Mouse (Mus musculus) layer of hippocampus, adult 2 months (tissue): ENCODE measurements around the gene Ldlr. TPM values are rescaled to one million over a fixed set of nuclear protein-coding genes. Genes with fewer than 3 reads are reported as not detected.

Experiments used
- DNase-seq, 2 experiments: peaks; one replicate each; pipeline ENCODE4 v3.0.0; 2022; ENCODE audit warnings: low spot score in 2 of 2
- H3K27ac ChIP-seq: fragments of 200-600 bp; 2 replicates; pipeline ENCODE4 v1.8.1; 2022
- H3K4me3 ChIP-seq: fragments of 200-600 bp; 2 replicates; pipeline ENCODE4 v1.8.1; 2022; ENCODE audit warnings: mild to moderate bottlenecking
- CTCF ChIP-seq: fragments of 200-600 bp; conservative IDR thresholded peaks from 2 replicates; pipeline ENCODE4 v1.8.1; 2022; ENCODE audit warnings: antibody characterized with exemption, mild to moderate bottlenecking, moderate library complexity
- total RNA-seq, 2 experiments: library from RNA; stranded (reverse); gene quantifications; 2 replicates each; pipeline ENCODE4 v1.2.3; 2021

The Ldlr gene
- total RNA-seq, 2 experiments from 2014 or later: 12.0 to 16.2 TPM

GRCm38 (mm10) chr9:21794344-21794834 lies 71.1 kb downstream of the Ldlr start:
- no peak for TF ChIP-seq CTCF
- H3K27ac ChIP-seq: no peak overlapping the region
- no peak overlapping the region for H3K4me3 ChIP-seq
- DNase-seq: no peak

DNA sequence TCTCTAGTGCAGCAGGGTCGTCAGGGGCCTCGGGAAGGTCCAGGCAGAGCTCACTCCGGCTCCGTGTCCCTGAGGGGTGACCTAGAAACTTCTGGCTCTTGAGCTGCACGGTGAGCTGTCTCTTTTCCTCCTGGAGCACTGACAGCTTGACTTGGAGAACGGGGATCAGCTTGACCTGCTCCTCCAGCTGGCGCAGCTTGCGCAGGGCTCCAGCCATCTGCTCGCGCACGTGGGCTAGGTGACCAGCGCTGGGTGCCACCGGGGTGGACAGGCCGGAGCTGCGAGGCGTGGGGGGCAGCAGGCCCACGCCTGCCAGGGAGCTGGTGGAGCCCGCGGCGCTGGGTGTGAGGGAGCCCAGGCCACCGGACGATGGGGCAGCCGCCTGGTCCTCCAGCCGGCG lies 71.6 kb downstream of the Ldlr start:
- Histone ChIP-seq H3K4me3 (no peak overlapping the region), H3K27ac (no peak overlapping the region)
- no peak for TF ChIP-seq CTCF
- no peak for DNase-seq

DNA sequence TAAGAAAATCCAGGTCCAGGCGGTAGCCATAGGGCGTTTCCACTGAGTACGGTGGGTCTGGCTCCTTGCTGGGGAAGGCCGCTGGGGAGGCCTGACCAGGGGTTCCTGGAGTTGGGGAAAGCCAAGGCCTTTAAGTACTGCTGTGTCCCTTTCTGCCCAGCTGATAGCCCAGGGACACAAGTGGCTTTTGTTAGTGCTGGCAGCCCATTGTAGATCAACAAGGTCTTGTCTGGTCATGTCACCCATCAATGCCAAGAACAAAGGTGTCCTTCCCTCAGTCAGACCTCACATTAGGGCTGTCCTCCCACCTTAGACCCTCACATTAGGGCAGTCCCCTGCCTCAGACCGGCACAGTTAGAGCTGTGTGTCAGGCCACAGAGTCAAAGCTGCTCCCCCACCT lies 72.3 kb downstream of the Ldlr start:
- DNase-seq: no peak
- no peak overlapping the region for H3K27ac ChIP-seq
- H3K4me3 ChIP-seq: no peak overlapping the region
- TF ChIP-seq CTCF: no peak

DNA sequence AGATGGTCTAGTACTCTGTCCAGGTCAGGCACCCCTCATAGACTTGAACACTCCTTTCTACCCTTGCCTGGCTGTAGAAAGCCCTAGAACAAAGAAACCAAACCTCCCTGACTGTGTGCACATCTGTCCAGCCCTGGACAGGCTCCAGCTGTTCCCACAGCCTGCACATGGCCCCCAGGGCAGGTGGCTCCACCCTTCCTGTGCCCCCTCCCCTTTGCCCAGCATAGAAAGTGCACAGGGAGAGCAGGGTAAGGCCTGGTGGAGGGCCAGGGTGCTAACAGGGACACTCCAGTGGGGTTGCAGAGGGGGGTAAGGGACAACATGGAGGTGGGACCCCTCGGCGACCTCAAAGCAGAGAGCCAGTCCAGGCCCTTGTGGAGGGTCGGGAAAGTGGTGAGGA lies 73.0 kb downstream of the Ldlr start:
- no peak for TF ChIP-seq CTCF
- no peak overlapping the region; the same call in 1 of the 2 replicates for H3K4me3 ChIP-seq
- H3K27ac ChIP-seq: peak overlapping the region; percentile 18; the same call in 1 of the 2 replicates
- DNase-seq: no peak

- Histone ChIP-seq H3K4me3 (no peak overlapping the region), H3K27ac (0 out of 2 replicates have a peak overlapping the region, but pooled peaks have one; percentile 39)
- no peak for DNase-seq
- TF ChIP-seq CTCF: no peak
Measured at GRCm38 (mm10) chr9:21796919-21797318, 73.6 kb downstream of the Ldlr start.

DNA sequence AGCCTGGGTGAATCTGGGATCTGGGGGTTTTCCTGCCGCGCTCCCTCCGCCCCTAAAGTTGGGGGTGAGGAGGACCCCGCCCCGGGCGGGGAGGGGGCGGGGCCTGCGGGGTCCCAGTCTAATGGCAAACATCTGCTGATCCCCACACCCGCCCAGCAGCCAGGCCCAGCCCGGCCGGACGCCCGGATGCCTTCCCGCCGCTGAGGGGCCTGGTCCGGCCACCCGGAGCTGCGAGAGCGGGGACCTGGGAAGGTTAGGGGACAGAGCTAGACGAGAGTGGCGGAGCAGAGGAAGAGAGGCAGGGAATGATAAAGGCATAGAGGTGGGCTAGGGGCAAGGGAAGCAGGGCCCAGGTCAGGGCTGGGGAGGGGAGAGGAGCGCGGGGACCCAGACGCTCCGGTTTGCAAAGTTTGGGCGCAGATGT lies 74.7 kb downstream of the Ldlr start:
- DNase-seq: peak in 1 of 2 experiments; percentile 27
- no peak for TF ChIP-seq CTCF
- H3K27ac ChIP-seq: peak overlapping the region; percentile 87

DNA sequence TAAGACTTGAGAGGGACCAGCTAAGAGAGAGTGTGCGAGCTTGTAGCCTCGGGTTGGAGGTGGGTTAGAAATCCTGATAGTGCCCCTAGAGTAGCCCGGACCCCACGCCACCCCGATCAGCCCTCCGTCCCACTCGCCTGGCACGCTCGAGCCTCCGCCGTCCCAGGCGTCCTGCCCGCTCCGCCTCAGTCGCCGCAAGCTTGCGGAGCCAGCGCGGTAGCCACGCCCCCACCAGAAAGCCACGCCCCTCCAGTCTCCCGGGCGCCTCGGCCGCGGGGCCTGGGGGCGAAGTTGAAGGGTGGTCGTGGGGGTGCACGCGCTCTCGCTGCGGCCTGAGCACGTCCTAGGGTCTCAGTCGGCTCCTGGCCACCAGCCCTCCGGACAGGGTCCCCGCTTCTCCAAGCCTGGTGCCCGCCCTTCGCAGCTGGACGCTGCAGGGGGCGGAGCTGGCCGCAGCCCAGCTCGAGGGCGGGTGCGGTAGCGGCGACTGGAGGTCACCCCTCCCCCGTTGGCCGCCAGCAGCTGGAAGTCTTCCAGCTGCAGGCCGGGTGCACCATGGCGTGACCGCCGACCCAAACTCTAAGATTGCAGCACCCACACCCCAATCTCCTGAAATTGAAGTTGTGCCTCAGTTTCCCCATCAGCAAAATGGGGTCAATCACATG lies 75.2 kb downstream of the Ldlr start, which contains the start of gene Kank2:
Gene Kank2, minus strand, starts transcription at position 400 of the 665 bp plus-strand sequence.
- H3K4me3 ChIP-seq: peak within 1 kb of the TSS; percentile 79
- TF ChIP-seq CTCF: no peak
- peak; percentile 42 to 64 for DNase-seq
- peak within 1 kb of the TSS; percentile 87 for H3K27ac ChIP-seq

More for the DNA sequence above, 74.7 kb downstream of the Ldlr start:
- H3K4me3 ChIP-seq: peak overlapping the region; percentile 79

DNA sequence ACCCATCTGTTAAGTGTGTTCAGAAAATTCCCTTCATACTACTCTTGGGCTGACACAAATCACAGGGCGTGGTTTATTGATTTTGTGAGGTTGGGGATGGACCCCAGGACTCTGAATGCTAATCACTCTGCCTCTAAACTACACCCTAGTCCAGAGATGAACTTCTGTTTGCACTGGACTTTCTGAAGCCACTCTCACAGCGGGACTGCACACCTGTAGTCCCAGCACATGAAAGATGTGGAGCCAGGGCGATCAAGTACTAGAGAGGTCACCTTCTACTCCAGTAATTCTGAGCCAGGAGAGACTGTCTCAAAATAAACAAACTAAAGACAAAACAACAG lies 75.7 kb downstream of the Ldlr start:
- no peak for TF ChIP-seq CTCF
- peak overlapping the region; percentile 87; the same call in 1 of the 2 replicates for H3K27ac ChIP-seq
- no peak for DNase-seq
- peak overlapping the region; percentile 79 for H3K4me3 ChIP-seq

Other genes with a start within 250 kb of the Ldlr start
- 10 to 100 TPM; 13.5 to 15.5 TPM for gene Tmed1, start 213.2 kb upstream of the Ldlr start, total RNA-seq
- under 1 TPM; 0.27 to 0.44 TPM for gene AB124611, start 197.3 kb upstream of the Ldlr start, total RNA-seq
- gene Carm1, start 176.6 kb upstream of the Ldlr start, total RNA-seq: 10 to 100 TPM; 75.9 to 85.6 TPM
- gene Timm29, start 130.8 kb upstream of the Ldlr start, total RNA-seq: 10 to 100 TPM; 58.3 to 62.0 TPM
- 10 to 100 TPM; 18.6 to 19.8 TPM for gene Yipf2, start 130.7 kb upstream of the Ldlr start, total RNA-seq
- gene Smarca4, start 107.3 kb upstream of the Ldlr start, total RNA-seq: 100 to 1,000 TPM; 114 to 115 TPM
- 1 to 10 TPM; 2.2 to 2.9 TPM for gene Spc24, start 36.8 kb downstream of the Ldlr start, total RNA-seq
- gene Kank2, start 75.3 kb downstream of the Ldlr start, total RNA-seq: 1 to 10 TPM; 7.0 to 8.4 TPM
- gene Angptl8, start 112.0 kb downstream of the Ldlr start, total RNA-seq: not detected
- 10 to 100 TPM; 12.2 to 13.6 TPM for gene Dock6, start 129.2 kb downstream of the Ldlr start, total RNA-seq
- gene Rab3d, start 194.7 kb downstream of the Ldlr start, total RNA-seq: 10 to 100 TPM; 16.7 to 18.8 TPM
- 10 to 100 TPM; 18.9 to 21.4 TPM for gene Ccdc159, start 204.0 kb downstream of the Ldlr start, total RNA-seq
- gene Tmem205, start 204.1 kb downstream of the Ldlr start, total RNA-seq: 10 to 100 TPM; 44.4 to 45.9 TPM
- gene Plppr2, start 213.6 kb downstream of the Ldlr start, total RNA-seq: 100 to 1,000 TPM; 297 to 300 TPM
- 10 to 100 TPM; 14.8 to 15.9 TPM for gene Swsap1, start 232.3 kb downstream of the Ldlr start, total RNA-seq
- 1 to 10 TPM; 7.8 to 9.1 TPM for gene Epor, start 240.0 kb downstream of the Ldlr start, total RNA-seq